Mouse (Mus musculus): ENCODE measurements around the gene H2afb2. TPM values are rescaled to one million over a fixed set of nuclear protein-coding genes. Genes with fewer than 3 reads are reported as not detected.

Gene H2afb2
- not detected for total RNA-seq (2021)

DNA sequence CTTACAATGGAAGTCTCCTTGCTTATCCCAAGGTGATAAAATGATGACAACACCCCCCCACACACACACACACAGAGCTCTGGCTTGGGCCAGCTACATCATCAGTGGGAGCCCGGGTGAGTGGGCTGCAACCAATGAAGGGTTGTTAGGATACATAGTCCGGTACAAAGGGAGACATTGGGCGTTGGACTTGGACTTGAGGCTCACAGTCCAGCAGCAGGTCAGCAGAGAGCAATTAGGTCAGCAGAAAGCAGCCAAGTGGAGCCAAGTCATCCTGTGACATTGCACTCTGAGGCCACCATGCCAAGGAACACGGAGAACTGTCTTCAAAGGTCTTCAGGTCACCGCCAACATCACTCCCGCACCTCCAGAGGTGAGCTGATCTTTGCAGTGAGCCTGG, at the start of gene H2afb2:
H2afb2 (plus strand) TSS at position 301 of the 400 bp plus-strand sequence.
- no peak for DNase-seq

Other genes with a start within 250 kb of the H2afb2 start
- not detected for gene Cpxcr1, start 232.2 kb upstream of the H2afb2 start, total RNA-seq (2021)

All from heart, postnatal 4 days (tissue).